ENCODE assay signal across 8 mouse cellular contexts in the genomic region with DNA sequence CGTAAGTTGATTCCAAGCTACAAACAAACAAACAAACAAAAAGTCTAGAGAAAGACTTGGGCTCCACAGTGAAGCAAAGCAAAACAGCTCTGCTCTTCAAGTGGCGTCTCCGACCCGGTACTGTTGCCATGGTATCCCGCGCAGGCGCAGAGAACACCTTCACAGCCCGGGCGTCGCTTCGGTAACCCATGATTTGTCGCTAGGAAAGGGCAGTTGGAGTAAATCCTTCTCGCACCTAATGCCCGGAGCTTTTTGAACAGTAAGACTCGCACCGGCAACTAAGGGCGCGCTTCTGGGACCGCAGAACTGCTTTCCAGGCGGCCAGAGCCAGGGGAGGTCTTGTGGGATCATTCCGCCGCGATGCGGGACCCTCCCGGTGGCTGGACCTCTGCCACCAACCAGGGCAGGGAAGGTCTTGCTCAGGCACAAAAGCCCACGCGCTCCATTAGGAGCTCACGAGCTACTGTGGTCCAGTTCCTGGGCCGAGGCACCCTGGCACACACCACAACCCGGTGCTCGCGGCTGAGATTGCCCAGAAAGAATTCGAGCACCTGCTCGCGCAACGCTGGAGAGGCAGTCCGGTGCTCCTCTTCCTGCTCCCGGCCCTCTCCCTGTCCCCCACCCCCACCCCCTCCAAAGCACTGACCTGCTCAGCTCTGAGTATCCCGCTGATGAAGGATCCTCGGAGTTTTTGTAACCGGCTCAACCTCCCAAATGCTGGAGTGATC. TPM values are rescaled to one million over a fixed set of nuclear protein-coding genes. Genes with fewer than 3 reads are reported as not detected.
DNase-seq lines count a peak whose midpoint lies in the region; ATAC-seq lines count a peak whose summit lies in the region.

No protein-coding gene starts in this region.

- intact Hi-C loops in gastrocnemius, postnatal 14 days (cut with DNase I; ENCODE audit: low total_unique reads): no loop called here

- H3K36me3 ChIP-seq in macrophage (ENCODE audit: inconsistent target): no peaks in the 10 kb centered on the region

- H3K4me3 ChIP-seq in macrophage (ENCODE audit: inconsistent target): peak overlapping the region; percentile 7; the same call in 1 of the 2 replicates

- no peak overlapping the region for H3K27ac ChIP-seq in macrophage

- under 1% methylated on average over 41 of the region's 41 CpGs for WGBS in macrophage (ENCODE audit: missing documents)

- peak; percentile 14 for DNase-seq in adipocyte (ENCODE audit: low spot score)
- DNase-seq in gastrocnemius, postnatal 14 days: peak; percentile 59
- DNase-seq in left cerebral cortex, adult 8-10 months (ENCODE audit: low spot score in 2 of 2): peak; percentile 52 to 68
- DNase-seq in right cerebral cortex, adult 2 months (ENCODE audit: low spot score in 2 of 2): peak; percentile 87 to 91
- peak; percentile 84 for DNase-seq in yolk sac, embryonic 10.5 days (ENCODE audit: low spot score)

- no peaks in the 10 kb centered on the region for H3K79me2 ChIP-seq in macrophage (ENCODE audit: inconsistent target)

- peak; percentile 67 for ATAC-seq in common myeloid progenitor, adult 5-6 weeks (replicated peaks; ENCODE audit: low read depth, poor library complexity, severe bottlenecking)
- peak; percentile 82 for ATAC-seq in inflammation-experienced regulatory T-cells, adult 6 months

RNA-seq across cellular contexts. Expression of a gene that starts 0.5 kb away (rescaled TPM):
- total RNA-seq in common myeloid progenitor, adult 5-6 weeks (2017): not detected in 2 replicates
- under 1 TPM in 1 of 2 experiments, not detected in 1; 0.10 TPM for total RNA-seq in gastrocnemius, postnatal 14 days (2021)
- polyA plus RNA-seq in inflammation-experienced regulatory T-cells, adult 6 months (2017; shearing (Covaris generic)): under 1 TPM in 2 of 3 experiments, not detected in 1; 0.11 to 0.19 TPM
- 1 to 10 TPM; 4.5 to 6.7 (median 6.5) TPM for total RNA-seq in left cerebral cortex, adult 8-10 months (2022)
- not detected for total RNA-seq in macrophage (2018; cell fraction: chromatin; rRNA removed)
- not detected for total RNA-seq in macrophage (2018; cell fraction: cytosol; rRNA removed)
- not detected for total RNA-seq in macrophage (2018; cell fraction: nucleus; rRNA removed)
- polyA plus RNA-seq in macrophage (2018): not detected in 3 replicates

RNA-seq across cellular contexts. Expression of a gene that starts 30.5 kb away (rescaled TPM):
- 5.6 and 8.5 TPM in 2 replicates for total RNA-seq in common myeloid progenitor, adult 5-6 weeks (2017)
- 1 to 10 TPM; 3.3 to 4.0 TPM for total RNA-seq in gastrocnemius, postnatal 14 days (2021)
- 10 to 100 TPM in 2 of 3 experiments, 1 to 10 TPM in 1; 9.3 to 12.4 (median 11.0) TPM for polyA plus RNA-seq in inflammation-experienced regulatory T-cells, adult 6 months (2017; shearing (Covaris generic))
- 10 to 100 TPM; 12.1 to 15.5 (median 13.4) TPM for total RNA-seq in left cerebral cortex, adult 8-10 months (2022)
- 10 to 100 TPM in 5 of 26 experiments, 1 to 10 TPM in 18, under 1 TPM in 1, not detected in 2; 0.87 to 14.4 (median 5.5) TPM for total RNA-seq in macrophage (2018; cell fraction: chromatin; rRNA removed)
- 10 to 100 TPM in 1 of 26 experiments, 1 to 10 TPM in 25; 3.6 to 12.6 (median 7.9) TPM for total RNA-seq in macrophage (2018; cell fraction: cytosol; rRNA removed)
- total RNA-seq in macrophage (2018; cell fraction: nucleus; rRNA removed): 10 to 100 TPM in 1 of 26 experiments, 1 to 10 TPM in 24, under 1 TPM in 1; 0.92 to 12.3 (median 4.8) TPM
- polyA plus RNA-seq in macrophage (2018): 3.3 to 11.2 TPM (median 9.1 TPM) in 3 replicates

Comparison
In these comparisons a context has a peak if more than half of its experiments do, and no peak if none do; other contexts are left out.
1. DNase-seq: peak in every context shown above with its lines; median percentile 89 in right cerebral cortex, adult 2 months; 84 in yolk sac, embryonic 10.5 days; 60 in left cerebral cortex, adult 8-10 months; 59 in gastrocnemius, postnatal 14 days; 14 in adipocyte.